Mouse (Mus musculus): ENCODE measurements at regions not wholly inside any gene's neighbourhood (a gene's known extent, or its start where the extent isn't known, plus 50 kb on each side); places are given as distances from the start of the nearest gene placed in this dataset.

DNA sequence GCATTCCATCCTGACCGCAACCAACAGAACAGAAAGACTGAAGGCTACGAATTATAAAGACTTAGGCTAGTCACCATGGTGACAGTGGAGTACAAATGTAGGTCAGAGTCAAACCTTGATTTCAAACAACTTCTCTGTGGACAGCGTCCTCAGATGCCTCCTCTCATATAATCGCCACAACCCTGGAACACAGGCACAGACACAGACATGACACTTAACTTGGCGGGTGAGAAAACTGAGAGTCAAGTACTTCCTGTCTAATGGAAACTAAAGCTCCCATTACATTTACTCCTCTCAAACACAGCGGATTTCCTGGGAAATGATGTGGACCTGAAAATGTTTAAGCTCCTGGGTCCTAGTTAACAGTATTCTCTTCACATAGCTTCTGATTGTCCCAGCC is 149.5 kb upstream of the Frmd6 start:
- Histone ChIP-seq H3K9ac (no peak overlapping the region), H3K36me3 (no peaks in the 10 kb centered on the region), H3K4me3 (replicated peaks) (no peak overlapping the region), H3K4me2 (no peak overlapping the region), H3K27me3 (no peaks in the 10 kb centered on the region), H3K27ac (no peak overlapping the region), H3K4me1 (replicated peaks) (no peaks in the 10 kb centered on the region), H3K9me3 (replicated peaks) (no peaks in the 10 kb centered on the region)
- ATAC-seq (ENCODE audit: low read depth) (no peak), DNase-seq (no peak)
- WGBS (ENCODE audit: insufficient replicate concordance) = 74% methylated on average over 6 of the region's 6 CpGs

DNA sequence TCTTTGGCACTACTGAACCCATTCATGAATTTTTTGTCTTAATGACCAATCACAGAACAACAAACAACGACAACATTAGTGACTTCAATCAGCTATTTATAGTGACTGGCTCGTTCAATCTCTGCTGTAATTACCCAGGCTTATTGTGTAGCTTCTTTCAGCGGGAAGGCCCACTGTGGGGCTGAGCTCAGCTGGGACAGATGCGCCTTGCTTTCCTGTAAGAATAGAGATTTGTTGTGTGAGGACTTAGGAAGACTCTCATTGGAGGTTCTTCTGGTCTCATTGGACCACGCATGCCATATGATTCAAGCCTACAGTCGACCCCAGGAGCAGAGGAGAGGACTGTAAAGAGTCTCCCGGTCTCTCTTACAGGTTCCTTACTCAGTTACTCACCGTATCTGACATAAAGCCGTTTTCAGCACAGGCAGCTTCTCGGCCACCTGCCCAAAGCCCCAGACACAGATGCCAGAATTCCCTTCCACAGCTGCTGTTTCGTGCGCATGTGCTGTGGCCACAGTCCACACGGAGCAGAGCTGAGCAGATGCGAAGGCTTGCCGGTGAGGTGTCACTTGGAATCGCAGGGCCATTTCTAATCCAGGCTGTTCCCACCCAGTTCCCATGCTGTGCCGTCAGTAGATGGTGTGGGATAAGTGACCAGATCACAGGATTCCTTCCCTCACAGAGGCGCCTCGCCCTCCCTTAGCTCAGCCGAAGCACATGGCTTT is 145.5 kb upstream of the Frmd6 start:
- WGBS (ENCODE audit: insufficient replicate concordance) = 74% methylated on average over 20 of the region's 20 CpGs
- H3K4me2 ChIP-seq = no peak overlapping the region

DNA sequence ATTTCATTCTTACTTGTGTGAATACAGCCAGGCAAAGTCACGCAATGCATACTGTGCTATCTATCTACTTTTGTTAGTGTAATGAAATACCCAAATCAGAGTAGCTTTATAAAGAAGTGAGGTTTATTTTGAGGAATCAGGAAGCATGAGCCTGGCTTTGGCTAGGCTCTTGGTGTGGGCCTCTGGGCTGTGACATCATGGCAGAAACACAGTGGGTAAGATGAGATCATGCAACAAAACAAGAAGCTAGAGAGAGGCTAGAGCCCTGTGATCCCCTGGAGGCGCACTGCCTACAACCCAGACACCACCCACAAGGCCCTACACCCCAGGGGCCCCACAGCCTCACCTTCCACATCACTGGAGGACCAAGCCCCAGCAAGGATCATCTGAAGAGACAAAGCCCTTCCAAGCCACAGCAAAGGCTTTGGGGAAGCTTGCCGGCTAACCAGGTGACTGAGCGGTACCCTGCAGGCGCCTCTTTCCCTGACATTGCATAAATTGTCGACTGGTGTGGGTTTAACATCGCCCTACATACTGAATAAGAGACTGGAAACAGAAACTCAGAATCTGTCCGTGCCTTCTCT is 143.8 kb upstream of the Frmd6 start:
- no peak overlapping the region for H3K27ac ChIP-seq
- H3K4me3 ChIP-seq (replicated peaks) = no peak overlapping the region
- ATAC-seq (ENCODE audit: low read depth) (no peak), DNase-seq (no peak)
- no peak overlapping the region for H3K9ac ChIP-seq
- WGBS (ENCODE audit: insufficient replicate concordance) = 79% methylated on average over 8 of the region's 8 CpGs
- no peaks in the 10 kb centered on the region for H3K27me3 ChIP-seq
- H3K36me3 ChIP-seq = no peaks in the 10 kb centered on the region
- H3K4me2 ChIP-seq = no peak overlapping the region
- H3K9me3 ChIP-seq (replicated peaks) = no peaks in the 10 kb centered on the region
- no peaks in the 10 kb centered on the region for H3K4me1 ChIP-seq (replicated peaks)

More for the DNA sequence above, 145.5 kb upstream of the Frmd6 start:
- Histone ChIP-seq H3K27ac (no peak overlapping the region), H3K9ac (no peak overlapping the region), H3K4me1 (replicated peaks) (no peaks in the 10 kb centered on the region), H3K27me3 (no peaks in the 10 kb centered on the region), H3K9me3 (replicated peaks) (no peaks in the 10 kb centered on the region), H3K4me3 (replicated peaks) (no peak overlapping the region), H3K36me3 (no peaks in the 10 kb centered on the region)
- DNase-seq (no peak), ATAC-seq (ENCODE audit: low read depth) (no peak)

DNA sequence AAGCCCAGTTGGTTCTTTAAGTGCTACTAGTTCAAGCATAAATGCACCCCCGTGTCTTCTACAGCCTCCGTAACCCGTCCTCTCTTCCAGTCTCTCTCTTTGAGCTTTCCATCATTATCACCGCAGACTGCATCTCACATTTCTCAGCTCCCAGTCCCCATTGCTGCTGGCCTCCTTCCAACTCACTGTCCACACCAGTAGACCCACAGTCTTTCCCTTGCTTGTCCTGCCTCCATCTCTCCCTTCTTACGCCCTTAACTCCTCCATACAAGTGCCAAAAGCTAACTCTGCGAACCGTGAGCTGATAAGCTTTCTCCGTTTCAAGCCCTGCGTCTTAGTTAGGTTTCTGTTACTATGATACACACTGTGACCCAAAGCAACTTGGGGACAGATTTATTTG is 141.0 kb upstream of the Frmd6 start:
- no peak for DNase-seq
- 63% methylated on average over 9 of the region's 9 CpGs for WGBS (ENCODE audit: insufficient replicate concordance)
- Histone ChIP-seq H3K36me3 (no peaks in the 10 kb centered on the region), H3K27ac (no peak overlapping the region), H3K27me3 (no peaks in the 10 kb centered on the region), H3K4me1 (replicated peaks) (no peaks in the 10 kb centered on the region), H3K4me3 (replicated peaks) (no peak overlapping the region), H3K9me3 (replicated peaks) (no peaks in the 10 kb centered on the region), H3K9ac (no peak overlapping the region), H3K4me2 (no peak overlapping the region)
- no peak for ATAC-seq (ENCODE audit: low read depth)

DNA sequence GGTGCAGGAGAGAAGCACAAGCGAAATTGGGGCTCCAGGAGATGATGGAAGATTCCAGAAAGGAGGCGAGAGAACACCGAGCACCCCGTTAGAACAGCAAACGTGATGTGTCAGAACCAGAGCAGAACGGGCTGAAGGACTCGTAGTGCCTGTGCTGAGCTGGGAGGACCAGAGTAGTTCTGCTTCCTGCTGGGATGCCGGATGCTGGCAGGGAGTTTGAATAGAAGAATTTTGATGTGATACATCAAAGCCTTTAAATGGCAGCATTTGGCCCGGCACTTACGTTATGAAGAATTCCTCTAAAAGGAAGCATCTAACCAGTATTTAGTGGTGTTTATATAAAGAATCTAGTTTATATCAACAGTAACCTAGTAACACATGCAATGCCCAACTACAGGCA is 139.9 kb upstream of the Frmd6 start:
- Histone ChIP-seq H3K9me3 (replicated peaks) (no peaks in the 10 kb centered on the region), H3K4me2 (no peak overlapping the region), H3K27ac (no peak overlapping the region), H3K36me3 (no peaks in the 10 kb centered on the region), H3K27me3 (no peaks in the 10 kb centered on the region), H3K9ac (no peak overlapping the region), H3K4me3 (replicated peaks) (no peak overlapping the region), H3K4me1 (replicated peaks) (no peaks in the 10 kb centered on the region)
- DNase-seq = no peak
- WGBS (ENCODE audit: insufficient replicate concordance) = 71% methylated on average over 10 of the region's 10 CpGs
- ATAC-seq (ENCODE audit: low read depth) = no peak

DNA sequence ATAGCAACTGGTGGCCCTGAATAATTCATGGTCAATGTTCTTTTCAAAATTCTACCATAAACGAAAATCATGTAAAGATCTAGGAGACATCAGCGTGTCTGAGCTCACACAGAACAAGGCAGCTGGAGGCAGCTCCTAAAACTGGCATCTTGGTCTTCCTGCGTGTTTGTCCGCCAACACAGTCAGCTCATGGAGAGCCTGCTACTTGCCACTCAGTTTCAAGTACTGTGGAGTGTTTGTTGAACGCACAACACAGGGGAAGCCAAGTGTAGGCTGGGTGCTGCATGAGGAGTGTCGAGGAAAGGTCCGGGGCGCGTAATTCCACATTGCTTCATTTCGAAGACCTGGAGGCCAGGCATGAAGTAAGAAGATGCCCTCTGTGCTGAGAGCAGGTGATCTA is 139.0 kb upstream of the Frmd6 start:
- ATAC-seq (ENCODE audit: low read depth) = no peak
- no peak overlapping the region for H3K4me3 ChIP-seq (replicated peaks)
- no peaks in the 10 kb centered on the region for H3K9me3 ChIP-seq (replicated peaks)
- no peak overlapping the region for H3K4me2 ChIP-seq
- H3K27me3 ChIP-seq = no peaks in the 10 kb centered on the region
- no peaks in the 10 kb centered on the region for H3K4me1 ChIP-seq (replicated peaks)
- no peak overlapping the region for H3K27ac ChIP-seq
- 79% methylated on average over 10 of the region's 10 CpGs for WGBS (ENCODE audit: insufficient replicate concordance)
- H3K9ac ChIP-seq = no peak overlapping the region
- H3K36me3 ChIP-seq = no peaks in the 10 kb centered on the region
- DNase-seq = no peak

DNA sequence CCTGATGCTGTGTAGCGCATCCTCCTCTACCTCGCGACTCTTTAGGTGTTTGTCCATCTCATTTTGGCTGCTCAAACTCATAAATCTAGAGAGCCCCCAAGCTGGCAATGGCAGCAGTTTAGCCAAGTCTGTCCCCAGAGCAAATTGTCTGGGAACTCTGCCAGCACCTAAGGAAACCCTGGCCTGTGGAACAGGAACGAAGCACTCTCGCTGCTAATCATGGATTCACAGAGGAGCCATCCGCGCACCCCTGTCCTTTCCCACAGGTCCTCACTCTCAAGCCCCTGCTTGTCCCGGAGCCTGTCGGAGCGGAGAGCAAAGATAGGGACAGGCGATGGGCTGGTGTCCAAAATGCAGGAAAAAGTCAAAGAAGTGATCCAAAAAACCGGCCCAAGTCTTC is 138.3 kb upstream of the Frmd6 start:
- Histone ChIP-seq H3K4me1 (replicated peaks) (no peaks in the 10 kb centered on the region), H3K27ac (no peak overlapping the region), H3K4me2 (no peak overlapping the region), H3K36me3 (no peaks in the 10 kb centered on the region), H3K9me3 (replicated peaks) (no peaks in the 10 kb centered on the region), H3K4me3 (replicated peaks) (no peak overlapping the region), H3K9ac (no peak overlapping the region), H3K27me3 (no peaks in the 10 kb centered on the region)
- ATAC-seq (ENCODE audit: low read depth) = no peak
- 82% methylated on average over 12 of the region's 12 CpGs for WGBS (ENCODE audit: insufficient replicate concordance)
- DNase-seq = no peak

DNA sequence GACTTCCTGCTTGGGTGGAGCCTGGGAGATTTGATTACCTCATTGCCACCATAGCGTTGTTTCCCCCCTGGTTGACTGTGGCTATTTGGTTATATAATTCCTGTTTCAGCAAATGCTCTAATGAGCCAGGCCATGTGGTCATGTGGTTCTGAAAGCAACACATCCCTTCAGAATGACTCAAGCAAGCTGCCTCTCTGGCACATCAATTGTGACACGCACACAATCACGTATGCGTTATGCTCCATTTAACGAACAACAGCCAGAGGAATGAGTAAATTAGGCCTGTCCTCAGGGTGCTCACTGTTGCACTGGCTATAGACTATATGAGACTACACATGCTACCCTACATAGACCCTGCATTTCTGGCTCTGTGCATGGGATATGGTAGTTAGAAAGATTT is 130.2 kb upstream of the Frmd6 start:
- Histone ChIP-seq H3K27me3 (no peaks in the 10 kb centered on the region), H3K36me3 (no peaks in the 10 kb centered on the region), H3K9ac (no peak overlapping the region), H3K9me3 (replicated peaks) (no peaks in the 10 kb centered on the region), H3K27ac (no peak overlapping the region), H3K4me3 (replicated peaks) (no peak overlapping the region), H3K4me2 (no peak overlapping the region), H3K4me1 (replicated peaks) (no peaks in the 10 kb centered on the region)
- ATAC-seq (ENCODE audit: low read depth) = no peak
- 74% methylated on average over 5 of the region's 5 CpGs for WGBS (ENCODE audit: insufficient replicate concordance)
- DNase-seq = no peak

DNA sequence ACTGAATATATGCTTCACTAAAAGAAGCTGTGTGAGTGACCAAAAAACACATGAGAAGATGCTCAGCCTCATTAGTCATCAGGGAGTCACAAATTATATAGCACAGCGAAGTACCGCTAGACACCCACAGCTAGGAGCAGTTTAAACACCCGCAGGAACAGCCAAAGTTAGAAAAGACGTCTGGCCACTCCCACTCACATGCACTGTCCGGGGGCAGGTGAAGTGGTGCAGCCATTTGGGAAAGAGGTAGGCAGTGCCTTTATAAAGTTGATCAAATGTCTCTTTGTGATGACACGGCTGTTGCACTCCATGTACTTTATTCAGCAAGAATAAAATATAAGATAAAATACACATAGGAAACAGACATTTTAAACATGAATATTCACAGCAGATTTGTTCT is 129.1 kb upstream of the Frmd6 start:
- no peak overlapping the region for H3K4me2 ChIP-seq
- no peaks in the 10 kb centered on the region for H3K36me3 ChIP-seq
- ATAC-seq (ENCODE audit: low read depth) = no peak
- no peaks in the 10 kb centered on the region for H3K9me3 ChIP-seq (replicated peaks)
- no peak overlapping the region for H3K4me3 ChIP-seq (replicated peaks)
- no peak overlapping the region for H3K27ac ChIP-seq
- WGBS (ENCODE audit: insufficient replicate concordance) = 64% methylated on average over 6 of the region's 6 CpGs
- no peak for DNase-seq
- H3K9ac ChIP-seq = no peak overlapping the region
- H3K27me3 ChIP-seq = no peaks in the 10 kb centered on the region
- no peaks in the 10 kb centered on the region for H3K4me1 ChIP-seq (replicated peaks)

DNA sequence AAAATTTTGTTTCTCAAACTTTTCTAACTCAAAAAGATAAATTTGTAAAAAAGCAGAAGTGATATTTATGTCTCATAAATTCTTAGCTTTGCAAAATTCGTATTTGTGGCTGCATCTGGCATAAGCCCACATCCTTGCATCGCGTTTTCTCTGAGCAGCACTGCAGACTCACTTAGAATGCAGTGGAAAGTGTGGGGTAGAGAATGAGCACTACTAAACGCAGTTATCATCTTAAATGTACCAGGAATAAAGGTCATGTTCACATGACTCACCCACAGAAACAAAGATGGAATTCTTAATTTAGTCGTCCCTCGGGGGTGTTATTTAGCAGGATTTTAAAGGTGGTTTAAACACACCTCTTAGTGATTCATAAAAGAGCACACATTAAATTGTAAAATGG is 126.8 kb upstream of the Frmd6 start:
- Histone ChIP-seq H3K9me3 (replicated peaks) (no peaks in the 10 kb centered on the region), H3K27ac (no peak overlapping the region), H3K4me3 (replicated peaks) (no peak overlapping the region), H3K36me3 (no peaks in the 10 kb centered on the region), H3K9ac (no peak overlapping the region), H3K4me1 (replicated peaks) (no peaks in the 10 kb centered on the region; the same call in 1 of the 2 replicates), H3K27me3 (no peaks in the 10 kb centered on the region), H3K4me2 (no peak overlapping the region)
- DNase-seq = no peak
- no peak for ATAC-seq (ENCODE audit: low read depth)
- 60% methylated on average over 6 of the region's 6 CpGs for WGBS (ENCODE audit: insufficient replicate concordance)

DNA sequence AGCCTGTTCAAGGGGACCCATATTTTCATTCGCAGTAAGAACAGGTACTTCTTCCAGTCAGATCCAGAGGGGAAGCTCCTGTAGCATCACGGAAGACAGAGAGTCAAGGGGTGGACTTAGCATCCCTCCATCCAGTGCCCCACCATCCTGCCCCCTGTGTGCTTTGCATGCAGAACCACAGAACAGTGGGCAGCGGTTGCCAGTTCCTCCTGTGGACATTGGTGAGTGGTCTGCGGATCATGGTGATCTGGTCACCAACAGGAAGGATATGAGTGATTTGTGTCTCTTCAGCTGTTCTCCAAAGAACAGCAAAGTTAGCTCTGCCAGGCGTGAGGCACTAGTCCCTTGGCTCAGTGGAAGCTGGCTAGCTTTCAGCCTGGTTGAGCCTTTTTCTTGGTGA is 122.8 kb upstream of the Frmd6 start:
- ATAC-seq (ENCODE audit: low read depth) = no peak
- no peak overlapping the region for H3K9ac ChIP-seq
- H3K4me3 ChIP-seq (replicated peaks) = no peak overlapping the region
- H3K36me3 ChIP-seq = no peaks in the 10 kb centered on the region
- 61% methylated on average over 5 of the region's 5 CpGs for WGBS (ENCODE audit: insufficient replicate concordance)
- no peak for DNase-seq
- peaks cover 7% of the 10 kb centered on the region; the same call in 1 of the 2 replicates for H3K4me1 ChIP-seq (replicated peaks)
- H3K27me3 ChIP-seq = no peaks in the 10 kb centered on the region
- no peak overlapping the region for H3K27ac ChIP-seq
- no peaks in the 10 kb centered on the region for H3K9me3 ChIP-seq (replicated peaks)
- no peak overlapping the region for H3K4me2 ChIP-seq

Measured in liver, embryonic 13.5 days (tissue).